Mouse (Mus musculus): ENCODE results near the gene Sphk2. TPM values are rescaled to one million over a fixed set of nuclear protein-coding genes. Genes with fewer than 3 reads are reported as not detected.

Sphk2 gene
- total RNA-seq, 2 experiments from 2014 or later: 30.1 to 33.3 TPM

DNA sequence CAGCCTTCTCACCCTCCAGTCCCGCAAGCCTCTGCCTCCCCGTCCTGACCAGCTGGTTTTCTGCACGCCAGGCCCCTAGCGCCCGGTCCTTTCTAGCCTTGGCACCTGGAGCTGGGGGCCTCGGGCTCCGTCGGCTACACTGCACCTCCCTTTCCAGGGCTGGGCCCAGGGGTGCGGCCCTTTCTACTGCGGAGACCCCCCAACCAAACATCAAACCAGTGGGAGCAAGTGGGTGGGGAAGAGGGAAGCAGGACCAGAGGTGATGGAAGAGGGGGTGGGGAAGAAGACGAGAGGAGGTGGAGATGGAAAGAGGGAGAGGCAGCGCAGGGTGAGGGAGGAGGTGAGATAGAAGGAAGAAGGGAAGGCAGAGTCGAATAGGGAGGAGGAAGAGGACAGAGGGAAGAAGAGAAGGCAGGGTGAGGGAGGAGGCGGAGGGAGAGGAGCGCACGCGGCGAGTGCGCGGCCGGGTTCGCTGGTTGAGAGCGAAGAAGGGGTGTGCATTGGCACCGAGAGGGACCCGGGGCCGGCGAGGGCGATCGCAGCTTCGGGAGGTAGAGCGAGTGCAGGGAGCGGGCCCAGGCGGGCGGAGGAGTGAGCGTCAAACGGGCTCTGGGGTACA lies 18.2 kb downstream of the Sphk2 start, which contains the start of gene Car11:
Gene Car11 (plus strand): TSS at position 321 of the 619 bp plus-strand sequence.
- DNase-seq (ENCODE audit: low spot score in 2 of 2): no peak

DNA sequence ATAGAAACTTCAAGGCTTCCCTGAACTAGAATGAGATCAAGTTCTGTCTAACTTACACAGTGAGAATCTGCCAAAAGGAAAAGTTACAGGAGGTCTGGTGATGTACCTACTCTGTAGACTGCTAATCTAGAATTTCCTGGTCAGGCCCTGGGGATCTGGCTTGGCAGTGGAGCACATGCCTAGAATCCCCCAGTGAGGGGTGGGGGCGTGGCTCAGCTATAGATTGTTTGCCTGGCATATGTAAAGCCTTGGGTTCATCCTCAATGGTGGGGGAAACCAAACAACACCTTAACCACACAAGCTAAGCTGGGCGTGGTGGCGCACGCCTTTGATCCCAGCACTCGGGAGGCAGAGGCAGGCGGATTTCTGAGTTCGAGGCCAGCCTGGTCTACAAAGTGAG lies 19.9 kb downstream of the Sphk2 start:
- DNase-seq (ENCODE audit: low spot score in 2 of 2): no peak

DNA sequence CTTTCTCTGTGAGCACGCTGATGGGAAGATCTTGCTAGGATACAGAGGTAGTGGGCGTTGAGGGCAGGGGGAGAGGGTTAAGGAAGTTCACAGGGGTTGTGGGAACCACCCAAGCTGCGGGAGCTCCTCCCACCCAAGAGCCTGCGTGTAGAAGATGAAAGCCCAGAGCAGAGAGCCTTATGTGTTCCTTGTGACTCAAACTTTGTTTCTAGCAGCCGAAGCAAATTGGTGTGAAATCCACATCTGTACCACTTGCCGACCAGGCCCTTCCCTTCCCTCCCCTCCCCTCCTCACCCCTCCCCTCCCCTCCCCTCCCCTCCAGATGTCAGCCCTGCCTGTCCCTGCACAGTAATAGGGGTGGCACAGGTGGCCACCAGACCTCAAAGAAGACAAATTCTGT lies 22.7 kb downstream of the Sphk2 start:
- DNase-seq (ENCODE audit: low spot score in 2 of 2): no peak

GRCm38 (mm10) chr7:45693921-45694591 lies 23.7 kb downstream of the Sphk2 start, which contains the start of gene Sec1:
Gene Sec1, minus strand, starts transcription at chr7:45694402.
- no peak for DNase-seq (ENCODE audit: low spot score in 2 of 2)

GRCm38 (mm10) chr7:45692364-45692763 lies 25.4 kb downstream of the Sphk2 start:
- DNase-seq (ENCODE audit: low spot score in 2 of 2): no peak

GRCm38 (mm10) chr7:45689800-45690199 lies 28.0 kb downstream of the Sphk2 start:
- no peak for DNase-seq (ENCODE audit: low spot score in 2 of 2)

- DNase-seq (ENCODE audit: low spot score in 2 of 2): no peak
Observed at GRCm38 (mm10) chr7:45689099-45689498, 28.7 kb downstream of the Sphk2 start.

- no peak for DNase-seq (ENCODE audit: low spot score in 2 of 2)
Observed at GRCm38 (mm10) chr7:45686841-45687240, 31.0 kb downstream of the Sphk2 start.

DNA sequence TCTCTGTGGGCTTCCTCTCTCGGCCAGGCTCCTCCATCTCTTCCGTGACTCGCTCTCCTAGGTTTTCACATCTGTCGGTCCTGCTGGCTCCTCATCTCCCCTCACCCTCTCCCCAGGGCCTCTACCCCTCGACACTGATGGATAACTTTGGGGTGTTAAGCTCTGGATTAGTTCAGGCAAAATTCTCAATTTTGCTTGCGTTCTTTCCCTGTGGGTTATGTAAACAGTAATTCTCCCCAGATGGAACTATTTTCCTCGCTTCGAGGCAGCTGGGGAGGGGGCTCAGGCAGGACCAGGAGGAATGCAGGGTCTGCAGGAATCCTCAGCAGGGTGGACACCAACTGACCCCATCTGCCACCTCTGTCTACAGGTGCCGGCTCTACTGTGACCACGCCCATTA lies 32.0 kb downstream of the Sphk2 start:
- no peak for DNase-seq (ENCODE audit: low spot score in 2 of 2)

GRCm38 (mm10) chr7:45683396-45684050 lies 34.3 kb downstream of the Sphk2 start, which contains the start of gene Ntn5:
Gene Ntn5, plus strand, starts transcription at chr7:45684022.
- no peak for DNase-seq (ENCODE audit: low spot score in 2 of 2)

GRCm38 (mm10) chr7:45682144-45683126 lies 35.4 kb downstream of the Sphk2 start:
- peak; percentile 66 to 82 for DNase-seq (ENCODE audit: low spot score in 2 of 2)

- no peak for DNase-seq (ENCODE audit: low spot score in 2 of 2)
Observed at GRCm38 (mm10) chr7:45681046-45681736, 36.6 kb downstream of the Sphk2 start.

GRCm38 (mm10) chr7:45679966-45680621 lies 37.7 kb downstream of the Sphk2 start:
- no peak for DNase-seq (ENCODE audit: low spot score in 2 of 2)

DNA sequence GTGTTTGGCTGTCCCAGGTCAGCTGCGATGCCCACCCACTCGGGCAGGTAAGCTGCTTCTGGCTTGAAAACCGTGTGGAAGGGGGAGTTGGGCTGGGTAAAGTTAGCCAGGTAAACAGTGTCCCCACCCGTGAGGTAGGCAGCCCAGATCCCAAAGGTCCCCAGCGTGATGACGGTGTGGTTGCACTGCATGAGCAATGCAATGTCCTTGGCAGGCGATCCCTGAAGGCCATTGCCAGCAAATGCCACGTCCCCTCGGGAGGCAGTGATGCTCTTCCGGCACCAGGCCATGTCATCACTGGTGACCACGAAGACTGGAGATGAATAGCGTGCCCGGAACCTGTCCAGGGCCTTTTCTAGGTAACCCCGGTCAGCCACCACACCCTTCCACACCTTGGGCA lies 39.3 kb downstream of the Sphk2 start:
- no peak for DNase-seq (ENCODE audit: low spot score in 2 of 2)

GRCm38 (mm10) chr7:45677627-45678295 lies 40.0 kb downstream of the Sphk2 start:
- no peak for DNase-seq (ENCODE audit: low spot score in 2 of 2)

- no peak for DNase-seq (ENCODE audit: low spot score in 2 of 2)
Observed at GRCm38 (mm10) chr7:45668921-45669320, 48.9 kb downstream of the Sphk2 start.

GRCm38 (mm10) chr7:45667761-45668160 lies 50.0 kb downstream of the Sphk2 start:
- DNase-seq (ENCODE audit: low spot score in 2 of 2): no peak

DNA sequence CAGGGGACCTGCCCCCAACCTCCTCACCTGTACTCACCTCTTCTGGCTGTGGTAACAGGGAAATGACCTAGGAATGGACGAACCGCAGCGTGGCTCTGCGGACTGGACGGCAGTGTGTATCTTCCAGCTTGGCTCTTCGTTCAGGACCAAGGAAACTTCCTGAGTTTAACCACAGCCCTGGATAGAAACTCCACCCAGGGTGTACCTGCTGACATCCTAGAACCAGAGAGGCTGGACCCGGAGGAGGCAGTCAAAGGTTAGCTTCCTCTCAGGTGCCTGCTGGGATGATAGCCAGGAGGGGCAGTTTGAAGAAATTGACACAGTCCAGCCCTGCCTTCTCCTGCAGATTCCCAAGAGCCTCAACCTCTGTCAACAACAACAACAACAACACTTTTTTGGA lies 51.6 kb downstream of the Sphk2 start, which contains the start of gene Fut2:
Gene Fut2 (minus strand): TSS at position 234 of the 400 bp plus-strand sequence.
- DNase-seq (ENCODE audit: low spot score in 2 of 2): no peak
